Mouse (Mus musculus): ENCODE measurements around the gene Nudt21. TPM values are rescaled to one million over a fixed set of nuclear protein-coding genes. Genes with fewer than 3 reads are reported as not detected.

Nudt21 gene
- total RNA-seq, 2 experiments from 2014 or later: 53.3 to 56.6 TPM

DNA sequence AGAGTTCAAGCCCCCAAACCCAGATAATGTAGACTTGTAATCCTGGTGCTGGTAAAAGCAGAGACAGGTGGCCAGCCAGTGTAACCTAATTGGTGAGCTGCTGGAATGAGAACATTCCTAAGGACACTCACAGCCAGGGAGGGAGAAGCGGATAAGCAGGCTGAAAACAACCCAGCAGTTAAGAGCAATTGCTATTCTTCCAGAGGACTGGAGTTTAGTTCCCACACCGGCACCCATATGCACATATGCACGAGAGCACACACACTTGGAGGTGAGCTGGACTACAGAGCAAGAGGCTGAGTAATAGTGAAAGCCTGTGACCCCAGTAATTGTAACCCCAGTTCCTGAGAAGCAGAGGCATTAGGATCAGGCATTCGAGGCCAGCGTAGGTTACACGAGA, 12.9 kb downstream of the Nudt21 start:
- H3K27ac ChIP-seq: no peak overlapping the region
- no peak for TF ChIP-seq CTCF (conservative IDR thresholded peaks at IDR 0.05)

DNA sequence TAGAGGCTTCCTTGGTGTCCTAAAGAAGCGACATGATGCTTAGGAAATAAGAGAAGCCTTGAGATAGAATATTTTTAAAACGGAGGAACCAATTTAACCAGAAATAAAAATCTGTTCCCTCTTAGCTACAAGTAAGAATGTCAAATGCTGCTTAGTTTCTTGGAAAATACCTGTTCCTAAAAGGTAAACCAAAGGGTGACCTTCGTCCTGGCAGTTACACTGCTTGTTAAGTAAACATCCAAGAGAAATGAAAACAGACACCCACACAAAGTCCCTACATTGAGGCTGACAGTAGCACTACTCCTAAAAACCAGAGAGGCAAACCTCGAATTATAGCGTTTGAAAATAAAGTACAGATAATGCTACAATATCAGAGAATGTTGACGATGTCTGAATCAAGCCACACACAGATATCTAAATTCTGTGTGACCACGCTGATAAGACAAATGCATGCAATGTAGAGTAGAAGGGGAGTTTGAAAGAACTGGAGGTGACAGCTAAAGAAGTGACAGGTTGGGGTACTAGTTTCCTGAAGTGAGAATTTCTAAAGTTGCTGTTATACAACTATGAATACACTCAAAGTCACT, 23.7 kb downstream of the Nudt21 start:
- Histone ChIP-seq H3K27ac (peak overlapping the region; percentile 97), H3K4me3 (peak overlapping the region; percentile 69)
- no peak for TF ChIP-seq CTCF (conservative IDR thresholded peaks at IDR 0.05)
- DNase-seq (ENCODE audit: low spot score in 2 of 2): no peak

More for the DNA sequence above, 12.9 kb downstream of the Nudt21 start:
- DNase-seq (ENCODE audit: low spot score in 2 of 2): no peak
- no peak overlapping the region for H3K4me3 ChIP-seq

DNA sequence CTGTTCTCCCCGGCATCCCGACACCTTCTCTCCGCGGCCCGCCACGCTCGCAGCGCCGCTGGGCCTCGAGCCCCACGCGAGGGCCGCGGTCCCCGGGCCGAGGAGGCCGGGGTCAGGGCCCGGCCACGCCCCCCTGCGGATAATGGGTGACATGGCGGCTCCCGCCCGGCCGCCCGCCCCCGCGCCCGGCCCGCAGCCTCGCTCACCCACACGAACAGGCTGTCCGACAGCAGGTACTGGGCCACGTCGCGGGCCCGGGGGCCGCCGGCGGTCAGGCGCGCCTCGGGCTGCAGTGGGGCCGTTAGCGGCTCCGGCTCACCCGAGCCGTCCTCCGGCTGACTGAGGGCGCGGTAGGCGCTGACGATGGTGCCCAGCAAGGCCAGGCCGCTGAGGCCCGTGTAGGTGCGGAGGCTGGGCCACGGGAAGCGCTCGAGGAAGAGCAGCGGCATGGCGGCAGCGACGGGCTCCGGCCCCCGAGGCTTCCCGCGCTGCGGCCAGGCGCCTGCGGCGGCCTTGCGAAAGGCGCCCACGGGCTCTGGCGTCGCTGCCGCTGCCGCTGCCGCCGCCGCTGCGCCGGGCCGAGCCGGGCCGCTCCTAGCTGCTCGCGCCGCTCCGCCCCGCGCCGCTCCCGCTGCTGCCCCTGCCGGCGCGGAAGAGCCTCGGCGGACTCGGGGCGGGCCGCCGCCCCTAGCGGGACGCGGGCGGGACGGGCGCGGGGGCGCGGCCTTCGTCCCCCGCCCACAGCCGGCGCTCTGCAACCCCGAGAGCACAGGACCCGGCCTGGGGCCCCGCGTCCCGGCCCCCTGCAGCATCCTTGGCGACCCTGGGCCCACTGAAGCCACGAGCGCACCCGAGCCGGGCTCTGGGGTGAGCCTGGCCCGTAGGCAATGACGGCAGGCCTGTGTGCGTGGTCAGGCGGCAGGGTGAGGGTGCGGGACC, 24.5 kb downstream of the Nudt21 start, which contains the start of gene Amfr:
Gene Amfr (minus strand): TSS at position 830 of the 939 bp plus-strand sequence.
- peak; percentile 25 to 42 for DNase-seq (ENCODE audit: low spot score in 2 of 2)

DNA sequence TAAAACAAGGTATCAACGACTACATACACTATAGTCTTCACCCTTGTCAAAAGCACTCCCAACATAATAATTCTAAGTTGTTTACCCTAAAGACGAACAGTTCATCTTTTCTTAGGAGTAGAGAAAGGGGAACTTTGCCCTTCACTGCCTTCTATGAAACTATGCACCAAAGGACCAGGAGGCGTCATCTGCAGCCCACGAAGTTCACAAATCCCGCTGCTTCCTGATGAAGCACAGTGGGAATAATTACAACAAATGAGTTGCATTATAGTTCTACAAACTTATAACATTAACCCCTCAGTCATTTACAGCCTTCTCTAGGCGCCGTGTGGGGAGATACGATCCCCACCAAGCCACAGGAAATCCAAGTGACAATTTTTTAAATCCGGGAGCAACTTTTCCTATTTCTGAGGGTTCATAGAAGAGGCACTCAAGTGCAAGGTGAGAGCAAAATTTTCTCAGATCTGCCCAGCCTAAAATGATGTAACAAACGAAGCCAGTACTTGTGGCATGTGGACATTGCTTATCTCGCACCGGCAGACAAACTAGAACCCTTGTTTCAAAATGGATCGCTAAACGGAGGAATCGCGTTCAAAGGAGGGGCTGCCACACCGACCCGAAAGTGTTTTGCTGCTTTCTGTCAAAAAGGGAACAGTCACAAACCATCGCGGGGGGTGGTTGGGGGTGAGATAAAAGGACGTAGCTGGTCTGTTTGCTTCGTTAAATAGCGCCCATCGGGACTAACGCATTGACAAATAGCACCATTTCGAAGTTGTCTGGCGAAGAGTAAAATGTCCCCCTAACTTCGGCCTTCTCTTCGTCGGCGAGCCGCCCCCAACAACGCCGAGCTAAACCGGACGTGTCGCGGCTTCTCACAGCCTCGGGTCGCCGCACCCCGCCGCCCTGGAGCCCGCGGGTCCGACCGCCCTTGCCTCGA, 25.5 kb downstream of the Nudt21 start:
- Histone ChIP-seq H3K27ac (peak overlapping the region; percentile 96), H3K4me3 (peak overlapping the region; percentile 74)
- DNase-seq (ENCODE audit: low spot score in 2 of 2): no peak
- TF ChIP-seq CTCF (conservative IDR thresholded peaks at IDR 0.05): no peak

More for the DNA sequence above, 24.5 kb downstream of the Nudt21 start, which contains the start of gene Amfr:
- peak within 1 kb of the TSS; percentile 97 for H3K27ac ChIP-seq
- peak within 1 kb of the TSS; percentile 74 for H3K4me3 ChIP-seq
- TF ChIP-seq CTCF (conservative IDR thresholded peaks at IDR 0.05): peak; percentile 54

DNA sequence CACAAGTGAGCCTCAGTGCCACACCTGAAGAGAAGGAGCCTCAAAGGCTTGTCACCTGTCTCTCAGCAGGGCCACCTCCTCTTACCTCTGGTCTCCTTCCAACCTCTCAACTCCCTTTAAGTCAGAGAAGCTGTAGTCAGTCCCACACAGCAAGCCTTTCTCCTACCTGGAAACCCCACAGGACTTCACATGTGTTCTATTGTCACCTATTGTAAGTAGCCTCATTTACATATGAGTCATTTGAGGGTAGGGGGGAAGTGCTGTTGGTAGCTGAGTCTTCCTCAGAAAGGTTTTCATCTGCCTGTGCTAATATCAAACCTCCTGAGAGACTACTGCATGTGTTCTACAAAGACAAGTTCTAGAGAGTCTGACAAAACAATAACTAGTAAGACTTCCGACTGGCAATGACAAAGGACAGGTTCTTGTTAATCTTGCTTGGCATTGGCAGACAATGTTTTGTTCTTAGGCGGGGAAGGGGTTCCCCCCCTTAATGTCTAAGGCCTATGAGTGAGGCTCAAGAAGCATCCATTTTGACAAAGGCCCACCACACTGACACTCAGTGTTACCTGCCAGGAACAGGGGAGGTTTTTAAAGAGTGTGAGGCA, 26.6 kb downstream of the Nudt21 start:
- no peak for DNase-seq (ENCODE audit: low spot score in 2 of 2)
- no peak for TF ChIP-seq CTCF (conservative IDR thresholded peaks at IDR 0.05)
- Histone ChIP-seq H3K27ac (0 out of 2 replicates have a peak overlapping the region, but pooled peaks have one; percentile 18), H3K4me3 (peak overlapping the region; percentile 74; the same call in 1 of the 2 replicates)

DNA sequence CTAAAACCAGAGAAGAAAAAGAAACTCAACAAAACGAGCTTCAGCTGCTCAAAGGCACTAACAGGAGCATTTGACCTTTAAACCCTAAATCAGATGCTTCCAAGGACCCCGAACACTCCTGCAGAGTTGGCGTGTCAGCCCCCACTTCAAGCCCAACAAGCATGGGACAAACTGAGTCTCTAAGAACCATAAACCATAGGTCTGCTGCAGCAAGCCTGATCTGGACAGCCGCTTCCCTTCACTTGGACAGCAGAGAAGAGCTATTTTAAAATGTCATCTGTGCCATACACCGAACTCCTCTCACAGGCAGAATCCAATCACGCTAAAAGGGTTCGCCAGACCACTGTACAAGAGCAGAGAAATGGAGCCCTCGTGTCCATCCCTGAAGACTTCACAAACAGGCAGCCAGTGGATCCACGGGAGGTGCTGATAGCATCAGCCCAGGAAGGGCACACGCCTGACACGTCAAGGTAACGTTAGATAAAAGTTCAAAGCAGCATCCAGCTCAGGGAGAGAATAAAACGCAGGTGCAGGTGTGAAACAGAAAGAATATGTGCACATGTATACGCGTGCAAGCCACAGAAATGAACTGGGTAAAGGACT, 27.5 kb downstream of the Nudt21 start:
- no peak for DNase-seq (ENCODE audit: low spot score in 2 of 2)
- Histone ChIP-seq H3K27ac (peak overlapping the region; percentile 57; the same call in 1 of the 2 replicates), H3K4me3 (no peak overlapping the region)
- TF ChIP-seq CTCF (conservative IDR thresholded peaks at IDR 0.05): no peak

DNA sequence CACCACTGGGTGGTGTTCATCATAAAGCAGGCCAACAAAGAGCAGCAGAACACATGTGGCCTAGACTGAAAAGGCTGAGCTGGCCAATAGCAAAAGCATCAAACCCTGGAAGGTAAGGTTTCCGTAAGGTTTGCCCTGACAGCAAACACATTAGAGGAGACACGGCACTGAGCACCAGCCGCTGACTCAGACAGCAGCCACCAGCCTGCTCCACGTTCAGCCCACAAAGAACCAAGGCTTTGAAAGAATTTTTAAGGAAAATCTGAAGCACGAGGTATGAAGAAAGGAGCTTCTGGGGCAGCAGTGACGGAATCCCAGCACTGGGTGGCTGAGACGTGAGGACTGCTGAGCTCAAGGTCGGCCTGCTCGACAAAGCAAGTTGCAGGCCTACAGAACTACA, 32.7 kb downstream of the Nudt21 start:
- peak overlapping the region; percentile 19; the same call in 1 of the 2 replicates for H3K27ac ChIP-seq
- TF ChIP-seq CTCF (conservative IDR thresholded peaks at IDR 0.05): peak; percentile 13; the same call in 1 of the 2 replicates
- DNase-seq (ENCODE audit: low spot score in 2 of 2): no peak
- no peak overlapping the region for H3K4me3 ChIP-seq

DNA sequence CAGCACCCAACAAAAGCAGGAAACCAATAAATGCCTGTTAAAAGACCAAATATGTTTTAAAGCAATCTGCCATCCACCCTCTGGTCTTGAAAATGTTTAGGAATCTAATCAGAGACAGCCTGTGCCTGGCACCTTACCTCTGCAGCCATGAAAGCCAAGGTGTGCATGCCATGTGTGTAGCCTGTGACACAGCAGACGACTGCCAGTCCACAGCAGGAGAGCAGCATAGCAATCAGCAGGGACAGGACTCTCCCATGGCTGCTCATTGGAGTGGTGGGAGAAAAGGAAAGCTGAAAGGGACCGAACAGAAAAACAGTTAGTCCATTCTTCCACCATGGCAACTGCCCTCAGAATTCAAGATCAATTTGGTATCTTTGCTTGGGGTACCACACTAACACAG, 37.9 kb downstream of the Nudt21 start:
- DNase-seq (ENCODE audit: low spot score in 2 of 2): no peak
- TF ChIP-seq CTCF (conservative IDR thresholded peaks at IDR 0.05): no peak
- no peak overlapping the region for H3K4me3 ChIP-seq
- no peak overlapping the region for H3K27ac ChIP-seq

DNA sequence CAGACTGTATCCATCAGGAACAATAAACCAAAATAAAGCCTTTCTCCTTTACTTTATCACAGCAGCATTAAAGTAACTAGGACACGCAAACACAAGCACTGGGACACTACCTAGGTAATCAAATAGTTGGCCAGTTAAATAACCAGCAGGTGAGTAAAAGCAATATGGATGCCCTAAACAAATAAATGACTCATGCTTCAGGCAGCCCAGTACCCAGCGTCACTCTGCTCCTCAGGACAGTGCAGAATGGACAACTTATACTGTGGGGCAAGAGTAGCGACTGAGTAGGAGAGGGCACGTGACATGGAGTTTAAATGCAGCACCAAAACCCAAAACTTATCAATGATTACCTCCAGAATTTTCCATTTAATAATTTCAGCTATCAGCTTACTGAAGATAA, 47.1 kb downstream of the Nudt21 start:
- DNase-seq (ENCODE audit: low spot score in 2 of 2): no peak
- no peak for TF ChIP-seq CTCF (conservative IDR thresholded peaks at IDR 0.05)
- Histone ChIP-seq H3K27ac (no peak overlapping the region), H3K4me3 (no peak overlapping the region)

DNA sequence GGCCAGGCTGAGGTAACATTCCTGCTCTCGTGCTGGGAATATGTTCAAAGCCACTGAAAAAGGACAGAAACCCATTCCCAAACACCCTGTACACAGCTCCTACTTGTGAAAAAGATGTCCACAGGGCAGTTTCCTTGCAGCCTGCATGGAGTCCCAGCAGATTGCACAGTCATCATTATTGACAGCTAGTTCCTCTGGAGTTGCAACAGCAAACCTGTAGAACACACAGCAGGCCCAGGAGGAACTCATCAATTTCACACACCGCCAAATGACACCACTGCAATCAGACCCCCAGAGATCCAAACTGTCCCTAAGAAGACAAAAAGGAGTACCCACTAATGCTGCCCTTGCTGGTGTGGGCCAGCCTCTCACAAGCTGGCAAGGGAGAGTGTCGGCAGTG, 52.1 kb downstream of the Nudt21 start:
- H3K4me3 ChIP-seq: no peak overlapping the region
- DNase-seq (ENCODE audit: low spot score in 2 of 2): no peak
- TF ChIP-seq CTCF (conservative IDR thresholded peaks at IDR 0.05): no peak
- no peak overlapping the region for H3K27ac ChIP-seq

DNA sequence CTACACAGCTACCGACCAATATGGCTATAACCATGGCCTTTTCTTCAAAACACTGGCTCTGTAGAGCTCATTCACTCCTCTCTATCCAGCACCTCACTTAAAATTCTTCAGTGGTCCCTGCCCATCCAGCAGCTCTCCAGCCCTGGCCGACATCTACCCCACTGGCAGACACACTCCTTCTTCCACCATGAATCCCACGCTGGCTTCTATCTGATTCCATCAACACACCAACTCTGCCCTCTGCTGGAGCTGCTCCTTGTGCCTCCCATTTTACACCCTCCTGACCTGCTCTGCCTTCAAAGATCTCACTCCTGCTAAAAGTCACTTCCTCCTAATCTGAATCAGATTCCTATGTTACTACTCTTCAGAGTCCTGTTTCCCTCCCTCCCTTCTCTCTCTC, 53.0 kb downstream of the Nudt21 start:
- peak; percentile 74 for TF ChIP-seq CTCF (conservative IDR thresholded peaks at IDR 0.05)
- DNase-seq (ENCODE audit: low spot score in 2 of 2): peak; percentile 42 to 56

More for the DNA sequence above, 53.0 kb downstream of the Nudt21 start:
- Histone ChIP-seq H3K4me3 (no peak overlapping the region), H3K27ac (peak overlapping the region; percentile 43)

Measured in layer of hippocampus, adult 2 months (tissue).